Mouse (Mus musculus): ENCODE data around the gene Ccdc12.

DNA sequence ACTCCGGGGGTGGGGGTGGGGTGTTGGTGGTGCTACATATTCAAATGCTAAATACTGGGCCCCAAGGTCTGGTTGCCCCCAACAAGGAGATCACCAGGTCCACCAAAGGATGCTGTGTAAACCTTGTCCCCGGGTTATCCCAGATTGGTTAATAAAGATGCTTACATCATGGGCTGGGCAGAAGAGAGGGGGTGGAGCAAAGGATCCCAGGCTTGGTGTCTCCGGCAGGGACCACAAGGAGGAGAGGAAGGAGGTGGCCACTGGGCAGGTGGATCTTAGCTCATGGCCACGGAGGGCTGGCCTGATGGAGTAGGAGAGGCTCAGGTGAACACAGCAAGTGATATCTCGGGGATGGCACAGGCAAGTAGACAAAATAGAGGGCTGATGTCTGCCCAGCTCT lies 22.6 kb downstream of the Ccdc12 start:
- TF ChIP-seq GATA1 (IDR thresholded peaks at IDR 0.05; ENCODE audit: borderline replicate concordance, low read length) (no peak), FLI1 (IDR thresholded peaks at IDR 0.05; ENCODE audit: low read length) (no peak)

Data from megakaryocyte, embryonic 14.5 days (primary cell).